Mouse (Mus musculus): ENCODE data around the gene Crybb3.

GRCm38 (mm10) chr5:113115896-113116295, 34.5 kb upstream of the Crybb3 start:
- TF ChIP-seq CTCF (IDR thresholded peaks at IDR 0.05; ENCODE audit: low read depth), result no peak
- no peak for TF ChIP-seq EP300 (IDR thresholded peaks at IDR 0.05; ENCODE audit: low read depth)

All from liver, postnatal 0 days (tissue).